Mouse (Mus musculus) forebrain, embryonic 15.5 days (tissue): ENCODE results near the gene Tbx19. TPM values are rescaled to one million over a fixed set of nuclear protein-coding genes. Genes with fewer than 3 reads are reported as not detected.

Experiments
- ATAC-seq: fragments of 200-750 bp; cut with Nextera tagmentation; replicated peaks from 2 replicates; pipeline ENCODE4 v1.8.0; 2017; ENCODE audit warnings: mild to moderate bottlenecking, moderate TSS enrichment, moderate library complexity
- H3K27ac ChIP-seq: fragments of 300-500 bp; sonication (generic); replicated peaks from 2 replicates; pipeline ENCODE4 v1.5.1; 2015; ENCODE audit warnings: mild to moderate bottlenecking, inconsistent platforms
- H3K27me3 ChIP-seq: fragments of 300-500 bp; sonication (generic); 2 replicates; pipeline ENCODE4 v1.6.1; 2015; ENCODE audit warnings: inconsistent platforms
- H3K36me3 ChIP-seq: fragments of 300-500 bp; sonication (generic); 2 replicates; pipeline ENCODE4 v1.6.1; 2015; ENCODE audit warnings: mild to moderate bottlenecking, inconsistent platforms
- H3K4me1 ChIP-seq: fragments of 300-500 bp; sonication (generic); 2 replicates; pipeline ENCODE4 v1.6.1; 2015; ENCODE audit warnings: inconsistent platforms
- H3K4me2 ChIP-seq: fragments of 300-500 bp; sonication (generic); replicated peaks from 2 replicates; pipeline ENCODE4 v1.6.1; 2015; ENCODE audit warnings: mild to moderate bottlenecking, inconsistent platforms
- H3K4me3 ChIP-seq: fragments of 300-500 bp; sonication (generic); 2 replicates; pipeline ENCODE4 v1.5.1; 2015; ENCODE audit warnings: mild to moderate bottlenecking, inconsistent platforms
- H3K9ac ChIP-seq: fragments of 300-500 bp; sonication (generic); replicated peaks from 2 replicates; pipeline ENCODE4 v1.6.1; 2015; ENCODE audit warnings: mild to moderate bottlenecking, inconsistent platforms
- H3K9me3 ChIP-seq: fragments of 300-500 bp; sonication (generic); 2 replicates; pipeline ENCODE4 v1.6.1; 2016; ENCODE audit warnings: inconsistent platforms
- WGBS: fragments of 180-500 bp; shearing (Covaris S2); methylation state at CpG from one replicate; pipeline ENCODE4 v1.1.7; 2015; ENCODE audit warnings: mixed read lengths; 5-methylcytosine and 5-hydroxymethylcytosine counted together
- polyA plus RNA-seq: library from polyadenylated mRNA; unstranded; fragments of >200 nt; fragmentation: Nextera tagmentation; extraction: Ambion mirVana; gene quantifications from 2 replicates; pipeline ENCODE4 v1.2.1, GENCODE M21; 2015

The Tbx19 gene
- polyA plus RNA-seq, 1 experiment from 2014 or later: 0.10 TPM

DNA sequence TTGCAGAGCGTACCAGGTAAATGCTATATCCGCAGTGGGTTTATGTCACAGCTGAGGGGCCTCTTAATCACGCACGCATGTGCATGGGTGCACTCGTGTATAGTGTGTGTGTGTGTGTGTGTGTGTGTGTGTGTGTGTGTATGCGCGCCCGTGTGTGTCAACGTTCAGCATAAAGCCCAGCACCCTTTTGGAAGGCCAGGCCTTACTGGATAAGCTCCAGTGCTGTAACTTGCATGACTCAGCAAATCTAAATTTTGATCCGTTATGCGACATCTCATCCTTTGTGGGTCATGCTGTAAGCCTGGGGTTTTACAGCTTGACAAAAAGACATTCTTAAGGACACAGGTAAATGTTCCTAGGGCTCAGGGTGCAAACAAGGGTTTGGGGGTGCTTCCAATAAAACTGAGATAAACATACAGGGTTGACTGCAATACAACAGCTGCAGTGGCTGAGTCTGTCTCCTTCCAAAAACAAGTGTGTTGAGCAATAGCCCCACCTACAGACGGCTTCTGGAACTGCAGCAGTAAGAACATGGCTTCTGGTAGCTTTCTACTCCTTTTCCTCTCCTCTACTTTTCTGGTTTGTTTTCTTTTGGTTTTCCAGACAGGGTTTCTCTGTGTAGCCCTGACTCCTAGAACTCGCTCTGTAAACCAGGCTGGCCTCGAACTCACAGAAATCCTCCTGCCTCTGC is 28.2 kb downstream of the Tbx19 start:
- Histone ChIP-seq H3K4me2 (no peak overlapping the region), H3K4me3 (no peak overlapping the region), H3K27me3 (no peaks in the 10 kb centered on the region), H3K9me3 (no peaks in the 10 kb centered on the region), H3K27ac (no peak overlapping the region), H3K4me1 (no peaks in the 10 kb centered on the region), H3K36me3 (no peaks in the 10 kb centered on the region), H3K9ac (no peak overlapping the region)
- ATAC-seq: peak; percentile 60
- 74% methylated on average over 14 of the region's 14 CpGs for WGBS

DNA sequence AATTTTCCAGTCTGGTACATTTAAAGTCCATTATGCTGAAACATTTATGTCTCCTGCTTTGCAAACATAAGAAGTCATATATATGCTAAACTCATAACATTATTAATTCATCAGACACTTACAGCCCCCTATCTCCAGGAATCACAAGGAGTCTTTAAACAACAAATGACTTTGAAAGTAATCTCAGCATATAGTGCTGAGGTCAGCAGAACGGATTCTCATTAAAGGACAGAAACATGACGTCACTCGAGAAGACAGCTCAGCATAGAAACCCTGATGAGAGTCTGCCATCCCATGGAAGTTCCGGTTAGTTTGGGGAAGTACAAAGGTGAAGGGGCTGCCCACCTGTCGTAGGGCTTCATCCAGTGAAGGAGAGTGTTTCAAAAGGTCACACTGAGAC is 31.0 kb downstream of the Tbx19 start:
- WGBS: 76% methylated on average over 5 of the region's 5 CpGs
- Histone ChIP-seq H3K27ac (no peak overlapping the region), H3K27me3 (no peaks in the 10 kb centered on the region), H3K36me3 (no peaks in the 10 kb centered on the region), H3K9ac (no peak overlapping the region), H3K9me3 (no peaks in the 10 kb centered on the region), H3K4me1 (no peaks in the 10 kb centered on the region), H3K4me2 (no peak overlapping the region), H3K4me3 (no peak overlapping the region)
- ATAC-seq: no peak

DNA sequence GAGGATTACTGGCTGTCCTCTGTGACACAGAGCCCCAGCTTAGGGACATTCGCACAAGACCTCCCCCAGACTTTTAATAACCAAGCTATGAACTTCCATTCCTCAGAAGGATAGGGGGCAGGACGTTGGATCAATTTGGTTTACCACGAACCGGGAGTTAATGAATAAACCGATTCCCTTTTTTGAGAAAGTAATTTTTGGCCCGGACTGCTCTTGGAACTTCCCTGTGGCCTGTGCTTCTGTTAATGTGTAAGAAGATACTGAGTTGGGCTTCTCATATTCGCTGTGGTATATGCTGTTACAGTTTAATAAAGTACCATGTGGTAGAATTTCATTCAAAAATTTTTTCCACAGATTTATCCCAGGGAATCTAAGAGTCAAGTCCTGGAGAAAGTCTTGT is 39.5 kb downstream of the Tbx19 start:
- no peaks in the 10 kb centered on the region for H3K36me3 ChIP-seq
- H3K9ac ChIP-seq: no peak overlapping the region
- peaks cover 9% of the 10 kb centered on the region for H3K4me1 ChIP-seq
- no peaks in the 10 kb centered on the region for H3K9me3 ChIP-seq
- H3K4me2 ChIP-seq: no peak overlapping the region
- no peak overlapping the region for H3K27ac ChIP-seq
- WGBS: 90% methylated on average over 7 of the region's 7 CpGs
- ATAC-seq: peak; percentile 10; the same call in 1 of the 2 replicates
- no peaks in the 10 kb centered on the region for H3K27me3 ChIP-seq
- H3K4me3 ChIP-seq: no peak overlapping the region

DNA sequence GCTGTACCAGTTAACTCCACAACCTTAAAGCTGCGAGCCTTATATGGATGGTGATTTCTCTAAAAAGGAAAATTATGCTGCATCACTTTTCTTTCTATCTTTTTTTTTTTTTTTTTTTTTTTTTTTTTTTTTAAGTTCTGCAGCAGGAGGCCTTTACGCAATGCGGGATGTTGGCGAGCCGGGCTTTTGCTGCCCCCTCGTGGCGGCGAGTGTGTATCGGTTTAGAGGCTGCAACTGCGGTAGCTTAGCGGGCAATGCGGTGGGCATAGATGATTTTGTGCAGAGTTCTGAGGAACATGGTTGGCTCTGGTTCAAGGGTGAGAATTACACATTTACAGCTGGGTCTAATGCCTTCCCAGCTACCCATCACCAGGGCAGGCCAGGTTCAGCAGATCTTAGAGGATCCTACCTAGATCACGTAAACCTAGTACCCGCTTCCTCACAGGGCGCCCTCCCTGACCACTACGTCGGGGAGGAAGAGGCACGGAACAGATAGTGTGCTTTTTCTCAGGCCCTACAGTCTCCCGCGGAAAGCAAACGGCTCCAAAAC is 40.1 kb downstream of the Tbx19 start:
- no peaks in the 10 kb centered on the region for H3K36me3 ChIP-seq

DNA sequence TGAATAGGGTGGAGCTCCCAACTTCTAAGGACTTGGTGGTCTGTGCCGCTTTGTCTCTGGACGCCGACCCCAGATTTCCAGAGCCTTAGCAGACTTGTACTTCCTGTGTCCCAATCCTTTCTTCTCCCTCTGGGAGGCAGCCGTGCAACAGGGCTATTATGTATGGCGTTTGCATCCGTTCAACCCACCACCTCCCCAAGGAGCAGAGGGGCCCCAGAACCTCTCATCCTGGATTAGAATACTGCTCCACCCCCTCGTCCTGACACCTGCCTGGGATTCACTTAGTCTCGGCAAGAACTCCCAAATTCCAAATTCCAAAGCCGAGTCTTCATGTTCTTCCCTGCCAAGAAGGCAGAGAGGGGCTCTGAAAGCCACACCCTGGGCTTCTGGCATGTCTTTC is 40.8 kb downstream of the Tbx19 start:
- H3K27ac ChIP-seq: no peak overlapping the region
- H3K36me3 ChIP-seq: no peaks in the 10 kb centered on the region
- no peak overlapping the region for H3K4me3 ChIP-seq
- ATAC-seq: no peak; the same call in 1 of the 2 replicates
- peaks cover 9% of the 10 kb centered on the region for H3K4me1 ChIP-seq
- WGBS: 15% methylated on average over 9 of the region's 9 CpGs
- H3K27me3 ChIP-seq: no peaks in the 10 kb centered on the region
- H3K9ac ChIP-seq: no peak overlapping the region
- H3K4me2 ChIP-seq: peak overlapping the region; percentile 28
- no peaks in the 10 kb centered on the region for H3K9me3 ChIP-seq

More for the DNA sequence above, 40.1 kb downstream of the Tbx19 start:
- H3K27ac ChIP-seq: no peak overlapping the region
- H3K4me1 ChIP-seq: peaks cover 9% of the 10 kb centered on the region
- H3K4me2 ChIP-seq: no peak overlapping the region
- no peaks in the 10 kb centered on the region for H3K9me3 ChIP-seq
- no peak overlapping the region for H3K9ac ChIP-seq
- H3K4me3 ChIP-seq: no peak overlapping the region
- WGBS: 18% methylated on average over 21 of the region's 21 CpGs
- peak; percentile 91 for ATAC-seq
- H3K27me3 ChIP-seq: no peaks in the 10 kb centered on the region

DNA sequence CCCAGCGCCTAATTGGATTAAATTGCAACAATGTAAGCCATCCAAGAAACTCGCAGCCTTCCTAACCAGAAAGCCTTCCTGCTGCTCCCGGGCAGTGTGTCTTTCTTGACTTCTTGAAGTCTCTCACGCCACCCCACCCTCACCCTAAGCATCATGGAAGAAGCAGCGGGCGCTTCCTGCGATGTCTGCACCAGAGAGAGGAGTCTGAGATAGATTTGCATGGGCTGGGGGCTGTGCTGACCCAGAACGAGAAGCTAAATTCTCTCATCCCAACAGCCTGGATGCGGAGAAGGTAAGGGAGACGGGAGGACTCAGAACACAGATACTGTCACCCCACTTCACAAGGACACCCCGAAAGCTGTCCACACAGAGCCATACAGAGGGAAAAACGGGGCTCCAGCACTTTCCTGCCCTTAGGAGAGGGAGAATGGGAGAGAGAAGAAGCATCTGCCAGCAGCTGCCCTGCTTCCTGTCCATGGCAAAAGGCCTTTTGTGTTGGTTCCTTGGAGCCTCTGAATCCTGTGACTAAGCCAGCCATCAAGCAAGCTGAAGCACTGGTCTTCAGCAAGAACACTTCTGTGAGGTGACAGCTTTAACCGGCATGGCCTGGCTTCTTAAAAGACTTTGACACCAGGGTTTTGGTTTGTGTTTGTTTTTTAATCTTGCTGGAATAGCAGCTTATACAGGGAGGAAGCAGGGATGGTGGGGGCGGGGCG is 41.4 kb downstream of the Tbx19 start:
- Histone ChIP-seq H3K36me3 (no peaks in the 10 kb centered on the region), H3K9ac (no peak overlapping the region), H3K9me3 (no peaks in the 10 kb centered on the region), H3K4me3 (no peak overlapping the region), H3K4me1 (peaks cover 10% of the 10 kb centered on the region), H3K27me3 (no peaks in the 10 kb centered on the region), H3K27ac (no peak overlapping the region), H3K4me2 (0 out of 2 replicates have a peak overlapping the region, but pooled peaks have one; percentile 28)
- WGBS: 49% methylated on average over 15 of the region's 15 CpGs
- no peak for ATAC-seq

DNA sequence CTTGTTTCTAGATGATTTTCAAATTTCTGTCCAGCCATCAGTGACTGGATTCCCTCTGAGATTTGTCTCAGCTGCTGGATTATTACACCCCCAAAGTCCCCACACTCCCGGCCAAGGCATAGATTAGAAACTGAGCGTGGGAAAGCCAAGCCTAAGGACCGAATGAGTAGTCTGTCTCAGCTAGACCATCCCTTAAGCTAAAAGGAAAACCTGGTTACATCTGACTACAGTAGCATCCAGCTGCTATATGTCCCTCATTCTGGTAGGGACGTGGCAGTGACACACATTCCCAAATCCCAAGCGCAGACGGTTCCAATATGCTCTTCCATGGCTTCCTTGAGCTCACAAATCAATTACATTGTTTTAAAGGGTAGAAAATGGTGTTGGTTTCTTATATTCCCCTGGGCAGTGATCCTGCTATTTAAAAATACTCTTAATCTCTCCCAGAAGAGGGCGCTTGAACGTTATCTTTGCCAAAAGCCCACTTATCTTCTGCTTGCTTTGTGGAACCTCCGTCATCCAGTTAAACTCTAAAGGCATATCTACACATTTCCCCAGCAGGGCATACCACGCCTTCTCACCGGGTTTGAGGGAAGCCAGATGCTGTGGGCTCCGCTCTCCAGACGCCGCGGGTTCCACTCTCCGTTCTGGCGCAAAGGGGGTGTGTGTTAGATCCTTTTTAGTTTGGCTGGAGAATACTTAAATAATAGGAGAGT is 46.0 kb downstream of the Tbx19 start:
- Histone ChIP-seq H3K9ac (no peak overlapping the region), H3K27ac (no peak overlapping the region), H3K4me1 (peaks cover 15% of the 10 kb centered on the region), H3K27me3 (no peaks in the 10 kb centered on the region), H3K36me3 (no peaks in the 10 kb centered on the region), H3K4me3 (no peak overlapping the region), H3K4me2 (no peak overlapping the region), H3K9me3 (no peaks in the 10 kb centered on the region)
- ATAC-seq: 0 out of 2 replicates have a peak, but pooled peaks have one; percentile 30
- WGBS: 45% methylated on average over 17 of the region's 17 CpGs

DNA sequence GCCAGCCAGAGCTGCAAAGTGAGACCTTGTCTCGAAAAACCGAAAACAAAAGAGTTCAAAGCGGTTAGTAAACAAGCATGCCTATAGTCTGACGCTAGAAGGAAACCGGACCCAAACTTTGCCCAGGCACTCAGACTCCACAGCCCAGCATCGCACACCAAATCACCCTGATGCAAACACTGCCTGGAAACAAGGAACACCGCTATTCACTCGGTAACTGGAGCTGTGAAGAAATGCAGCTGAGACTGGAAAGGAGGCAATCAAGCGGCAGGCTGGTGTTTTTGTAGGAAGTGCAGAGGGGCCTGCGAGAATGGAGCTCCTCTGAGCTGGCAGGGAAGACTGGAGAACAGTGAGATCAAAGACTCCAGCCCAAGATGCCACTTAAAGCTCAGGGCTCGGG is 46.9 kb downstream of the Tbx19 start:
- Histone ChIP-seq H3K4me1 (peaks cover 12% of the 10 kb centered on the region), H3K4me2 (no peak overlapping the region), H3K4me3 (no peak overlapping the region), H3K27ac (no peak overlapping the region), H3K36me3 (no peaks in the 10 kb centered on the region), H3K27me3 (no peaks in the 10 kb centered on the region), H3K9ac (no peak overlapping the region), H3K9me3 (no peaks in the 10 kb centered on the region)
- no peak; the same call in 1 of the 2 replicates for ATAC-seq
- 16% methylated on average over 11 of the region's 11 CpGs for WGBS

DNA sequence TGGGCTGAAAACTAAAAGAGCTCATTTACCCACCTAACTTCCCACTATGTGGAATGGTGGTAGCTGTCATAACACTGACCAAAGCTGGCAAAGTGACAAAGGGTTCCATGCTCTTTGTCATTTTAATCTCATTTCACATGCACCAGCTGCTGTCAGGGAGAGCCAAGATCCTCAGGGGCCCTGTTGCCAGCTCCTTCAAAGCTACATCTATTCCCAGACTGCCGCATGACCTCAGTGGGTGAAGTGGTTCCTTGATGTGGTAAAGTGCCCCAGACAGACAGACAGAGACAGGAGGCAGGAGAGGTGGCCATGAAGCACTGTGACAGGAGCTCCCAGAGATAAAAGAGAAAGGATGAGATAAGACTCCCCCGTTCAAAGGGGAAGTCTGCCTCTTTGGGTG is 49.9 kb downstream of the Tbx19 start:
- no peak overlapping the region for H3K4me3 ChIP-seq
- H3K36me3 ChIP-seq: no peaks in the 10 kb centered on the region
- no peak overlapping the region for H3K9ac ChIP-seq
- H3K27me3 ChIP-seq: no peaks in the 10 kb centered on the region
- H3K9me3 ChIP-seq: no peaks in the 10 kb centered on the region
- no peak overlapping the region for H3K27ac ChIP-seq
- peaks cover 12% of the 10 kb centered on the region for H3K4me1 ChIP-seq
- H3K4me2 ChIP-seq: no peak overlapping the region
- 0 out of 2 replicates have a peak, but pooled peaks have one; percentile 14 for ATAC-seq
- 59% methylated on average over 2 of the region's 2 CpGs for WGBS

DNA sequence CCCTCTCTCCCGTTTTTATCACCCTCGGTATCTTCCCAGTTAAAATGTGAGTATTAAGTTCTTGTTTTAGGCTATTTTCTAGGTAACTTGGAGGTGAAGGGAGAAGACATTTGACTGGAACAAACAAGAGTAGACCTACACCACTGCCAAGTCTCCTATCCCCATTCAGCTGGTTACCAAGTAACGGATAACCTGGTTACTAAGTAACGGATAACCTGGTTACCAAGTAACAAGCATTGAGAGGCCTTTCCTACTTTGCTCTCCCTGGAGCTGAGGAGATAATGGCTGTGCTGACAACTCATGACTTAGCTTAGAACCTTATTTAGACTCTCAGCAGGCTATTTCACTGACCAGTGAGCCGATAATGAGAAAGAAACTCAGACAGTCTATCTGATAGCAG is 51.4 kb downstream of the Tbx19 start:
- peaks cover 11% of the 10 kb centered on the region for H3K4me1 ChIP-seq
- H3K27ac ChIP-seq: no peak overlapping the region
- H3K4me3 ChIP-seq: no peak overlapping the region
- H3K4me2 ChIP-seq: no peak overlapping the region
- H3K9me3 ChIP-seq: no peaks in the 10 kb centered on the region
- H3K27me3 ChIP-seq: no peaks in the 10 kb centered on the region
- H3K9ac ChIP-seq: no peak overlapping the region
- no peaks in the 10 kb centered on the region for H3K36me3 ChIP-seq
- no peak for ATAC-seq
- 67% methylated on average over 5 of the region's 5 CpGs for WGBS

DNA sequence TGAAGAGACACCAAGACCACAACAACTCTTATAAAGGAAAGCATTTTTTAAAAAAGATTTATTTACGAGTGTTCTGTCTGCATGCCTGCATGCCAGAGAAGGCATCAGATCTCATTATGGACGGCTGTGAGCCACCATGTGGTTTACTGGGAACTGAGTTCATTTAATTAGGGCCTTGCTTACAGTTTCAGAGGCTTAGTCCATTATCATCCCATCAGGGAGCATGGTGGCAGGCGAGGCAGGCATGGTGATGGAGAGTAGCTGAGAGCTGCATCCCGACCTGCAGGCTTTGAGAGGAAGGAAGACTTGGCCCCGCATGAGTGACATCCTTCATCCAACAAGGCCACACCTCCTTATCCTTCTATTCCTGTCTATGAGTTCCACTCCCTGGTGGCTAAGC is 52.1 kb downstream of the Tbx19 start:
- Histone ChIP-seq H3K9me3 (no peaks in the 10 kb centered on the region), H3K9ac (no peak overlapping the region), H3K27me3 (no peaks in the 10 kb centered on the region), H3K36me3 (no peaks in the 10 kb centered on the region), H3K4me3 (no peak overlapping the region), H3K27ac (no peak overlapping the region), H3K4me1 (peaks cover 7% of the 10 kb centered on the region; the same call in 1 of the 2 replicates), H3K4me2 (no peak overlapping the region)
- ATAC-seq: 0 out of 2 replicates have a peak, but pooled peaks have one; percentile 17
- 45% methylated on average over 5 of the region's 5 CpGs for WGBS

DNA sequence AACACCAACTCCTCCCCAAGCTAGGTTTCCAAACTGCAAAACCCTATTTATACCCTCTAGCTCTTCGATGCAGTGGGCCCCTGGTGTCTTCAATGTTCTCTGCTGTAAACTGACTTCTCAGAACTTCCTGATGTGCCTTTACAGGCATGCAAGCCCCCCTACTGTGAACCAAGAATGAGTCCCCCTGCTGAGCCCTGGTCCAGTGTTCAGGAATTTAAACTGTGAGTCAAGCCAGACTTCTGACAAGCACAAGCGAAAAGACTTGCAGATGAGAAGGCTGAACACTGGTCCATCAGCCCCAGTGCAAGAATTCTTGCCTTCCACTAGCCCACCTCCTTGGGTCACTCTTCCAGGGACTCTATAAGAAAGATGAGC is 54.6 kb downstream of the Tbx19 start:
- H3K4me2 ChIP-seq: no peak overlapping the region
- ATAC-seq: no peak

More for the DNA sequence above, 54.6 kb downstream of the Tbx19 start:
- WGBS: 53% methylated on average over 2 of the region's 2 CpGs
- H3K9ac ChIP-seq: no peak overlapping the region
- no peak overlapping the region for H3K27ac ChIP-seq
- H3K36me3 ChIP-seq: no peaks in the 10 kb centered on the region
- peaks cover 7% of the 10 kb centered on the region; the same call in 1 of the 2 replicates for H3K4me1 ChIP-seq
- no peak overlapping the region for H3K4me3 ChIP-seq
- no peaks in the 10 kb centered on the region for H3K27me3 ChIP-seq
- H3K9me3 ChIP-seq: no peaks in the 10 kb centered on the region
